Mouse (Mus musculus): ENCODE data around the gene Ugt2b35. TPM values are rescaled to one million over a fixed set of nuclear protein-coding genes. Genes with fewer than 3 reads are reported as not detected.

The Ugt2b35 gene
- polyA plus RNA-seq, 1 experiment from 2014 or later = not detected

Other genes starting within 250 kb of the Ugt2b35 start
- 56.6 and 58.2 TPM in 2 replicates for gene Ythdc1, start 196.6 kb upstream of the Ugt2b35 start, polyA plus RNA-seq (2014; fragmentation: Nextera tagmentation; extraction: Ambion mirVana)
- gene Ugt2b34, start 93.9 kb upstream of the Ugt2b35 start, polyA plus RNA-seq (2014; fragmentation: Nextera tagmentation; extraction: Ambion mirVana) = 3.4 and 5.5 TPM in 2 replicates
- gene Ugt2b1, start 74.3 kb upstream of the Ugt2b35 start, polyA plus RNA-seq (2014; fragmentation: Nextera tagmentation; extraction: Ambion mirVana) = not detected in 2 replicates
- gene Ugt2b36, start 91.7 kb downstream of the Ugt2b35 start, polyA plus RNA-seq (2014; fragmentation: Nextera tagmentation; extraction: Ambion mirVana) = 0.37 TPM in 1 of 2 replicates, not detected in the other
- gene Ugt2b5, start 139.5 kb downstream of the Ugt2b35 start, polyA plus RNA-seq (2014; fragmentation: Nextera tagmentation; extraction: Ambion mirVana) = 4.7 and 8.4 TPM in 2 replicates

Data from kidney, embryonic 14.5 days (tissue).